In genomic region chr11:97401686-97402435, GRCm38 (mm10) we compare ENCODE assay signal across 15 mouse cellular contexts. TPM values are rescaled to one million over a fixed set of nuclear protein-coding genes. Genes with fewer than 3 reads are reported as not detected.
DNase-seq lines count a peak whose midpoint lies in the region; ATAC-seq and TF ChIP-seq lines count a peak whose summit lies in the region.
"Had no signal": no experiment of that assay in that cellular context is flagged by ENCODE, and none has a peak within 500 bp of the region (broad histone marks: within the 10 kb centered on the region; RNA-seq: fewer than 3 reads in every experiment).

No protein-coding gene starts in this region.

- ATAC-seq in hindbrain, postnatal 0 days = no peak
- ATAC-seq in hindbrain, embryonic 11.5 days (ENCODE audit: low FRiP score) = no peak
- no peak for ATAC-seq in midbrain, postnatal 0 days (ENCODE audit: low FRiP score)

- WGBS in cerebellum, adult 2 months = 68% methylated on average over 3 of the region's 3 CpGs
- WGBS in hindbrain, postnatal 0 days = 78% methylated on average over 3 of the region's 3 CpGs
- 86% methylated on average over 3 of the region's 3 CpGs for WGBS in hindbrain, embryonic 11.5 days
- WGBS in midbrain, postnatal 0 days = 86% methylated on average over 3 of the region's 3 CpGs
- WGBS in limb, embryonic 10.5 days = 80% methylated on average over 3 of the region's 3 CpGs

- no peak overlapping the region for H3K4me2 ChIP-seq in hindbrain, postnatal 0 days (ENCODE audit: low read depth, low read length)
- H3K4me2 ChIP-seq in hindbrain, embryonic 11.5 days (replicated peaks; ENCODE audit: low read depth, low read length) = no peak overlapping the region
- H3K4me2 ChIP-seq in midbrain, postnatal 0 days (ENCODE audit: low read depth, low read length, poor library complexity, severe bottlenecking) = no peak overlapping the region

- peaks cover 36% of the 10 kb centered on the region for H3K4me1 ChIP-seq in cerebellum, adult 2 months (ENCODE audit: control insufficient read depth, insufficient read depth, low read length)
- H3K4me1 ChIP-seq in hindbrain, postnatal 0 days (ENCODE audit: insufficient read depth, low read length) = peaks cover 25% of the 10 kb centered on the region
- peaks cover 12% of the 10 kb centered on the region for H3K4me1 ChIP-seq in hindbrain, embryonic 11.5 days (replicated peaks; ENCODE audit: control insufficient read depth, insufficient read depth, low read length)
- peaks cover 10% of the 10 kb centered on the region for H3K4me1 ChIP-seq in midbrain, postnatal 0 days (ENCODE audit: insufficient read depth, low read length)
- H3K4me1 ChIP-seq in limb, embryonic 10.5 days = peaks cover 54% of the 10 kb centered on the region

- no peaks in the 10 kb centered on the region for H3K36me3 ChIP-seq in hindbrain, postnatal 0 days (ENCODE audit: insufficient read depth, low read length)
- no peaks in the 10 kb centered on the region for H3K36me3 ChIP-seq in hindbrain, embryonic 11.5 days (ENCODE audit: control insufficient read depth, insufficient read depth, low read length)
- peaks cover 3% of the 10 kb centered on the region; the same call in 1 of the 2 replicates for H3K36me3 ChIP-seq in midbrain, postnatal 0 days (ENCODE audit: insufficient read depth, low read length)
- peaks cover 12% of the 10 kb centered on the region; the same call in 1 of the 2 replicates for H3K36me3 ChIP-seq in limb, embryonic 10.5 days
- H3K36me3 ChIP-seq: hindbrain, embryonic 15.5 days had no signal

- DNase-seq in cerebellum, adult 2 months = no peak
- no peak for DNase-seq in cerebellum, postnatal 25 days
- no peak for DNase-seq in hindbrain, postnatal 0 days (ENCODE audit: low spot score)
- no peak for DNase-seq in hindbrain, embryonic 11.5 days (ENCODE audit: low spot score)
- peak; percentile 78 for DNase-seq in brain, adult 2 months (ENCODE audit: low read depth, low spot score)
- DNase-seq in midbrain, postnatal 0 days (ENCODE audit: low spot score) = no peak
- no peak for DNase-seq in limb, embryonic 10.5 days (ENCODE audit: low spot score)
- no peak for DNase-seq in embryo, embryonic 10.5 days (ENCODE audit: low spot score)
- DNase-seq: B cell, adult 2 months; kidney, postnatal 10 days had no signal

- H3K9me3 ChIP-seq in hindbrain, postnatal 0 days (ENCODE audit: low read length) = no peaks in the 10 kb centered on the region
- no peaks in the 10 kb centered on the region for H3K9me3 ChIP-seq in hindbrain, embryonic 11.5 days (ENCODE audit: control insufficient read depth, low read length)
- no peaks in the 10 kb centered on the region for H3K9me3 ChIP-seq in midbrain, postnatal 0 days (ENCODE audit: low read length)
- H3K9me3 ChIP-seq in limb, embryonic 10.5 days (replicated peaks) = no peaks in the 10 kb centered on the region
- H3K9me3 ChIP-seq: G1E; hindbrain, embryonic 15.5 days; limb, embryonic 12.5 days had no signal

- H3K9ac ChIP-seq in hindbrain, postnatal 0 days (replicated peaks; ENCODE audit: low read length) = no peak overlapping the region
- no peak overlapping the region for H3K9ac ChIP-seq in hindbrain, embryonic 11.5 days (ENCODE audit: low read depth, low read length)
- H3K9ac ChIP-seq in midbrain, postnatal 0 days (replicated peaks; ENCODE audit: low read length, poor library complexity, severe bottlenecking) = no peak overlapping the region
- H3K9ac ChIP-seq: limb, embryonic 12.5 days had no signal

- H3K27ac ChIP-seq in cerebellum, adult 2 months (ENCODE audit: insufficient read depth, low read length) = peak overlapping the region; percentile 34
- peak overlapping the region; percentile 76; the same call in 1 of the 2 replicates for H3K27ac ChIP-seq in hindbrain, postnatal 0 days
- no peak overlapping the region for H3K27ac ChIP-seq in hindbrain, embryonic 11.5 days (ENCODE audit: low read depth, low read length)
- H3K27ac ChIP-seq in midbrain, postnatal 0 days (ENCODE audit: low read depth, low read length) = peak overlapping the region; percentile 48
- H3K27ac ChIP-seq in limb, embryonic 10.5 days = no peak overlapping the region
- H3K27ac ChIP-seq: limb, embryonic 12.5 days had no signal

- TF ChIP-seq CTCF in cerebellum, adult 2 months (IDR thresholded peaks at IDR 0.05; ENCODE audit: borderline replicate concordance, insufficient read depth, low read depth, low read length) = no peak
- TF ChIP-seq CTCF in hindbrain, postnatal 0 days (IDR thresholded peaks at IDR 0.05; ENCODE audit: low read depth) = no peak
- no peak; the same call in 1 of the 2 replicates for TF ChIP-seq CTCF in midbrain, postnatal 0 days (IDR thresholded peaks at IDR 0.05)

- H3K27me3 ChIP-seq in cerebellum, adult 2 months (ENCODE audit: control insufficient read depth, insufficient read depth, low read length) = no peaks in the 10 kb centered on the region
- no peaks in the 10 kb centered on the region for H3K27me3 ChIP-seq in hindbrain, postnatal 0 days (ENCODE audit: insufficient read depth, low read length)
- H3K27me3 ChIP-seq in hindbrain, embryonic 11.5 days (ENCODE audit: control insufficient read depth, insufficient read depth, low read length) = peaks cover 14% of the 10 kb centered on the region
- no peaks in the 10 kb centered on the region for H3K27me3 ChIP-seq in midbrain, postnatal 0 days (ENCODE audit: insufficient read depth, low read length)
- H3K27me3 ChIP-seq in limb, embryonic 10.5 days (ENCODE audit: low read depth, poor library complexity, severe bottlenecking) = peaks cover 63% of the 10 kb centered on the region
- H3K27me3 ChIP-seq: hindbrain, embryonic 15.5 days had no signal

- TF ChIP-seq POLR2A in cerebellum, adult 2 months (IDR thresholded peaks at IDR 0.05; ENCODE audit: borderline replicate concordance, insufficient read depth, low read length) = no peak

- no peak overlapping the region for H3K4me3 ChIP-seq in cerebellum, adult 2 months (replicated peaks; ENCODE audit: insufficient read depth, low read depth, low read length)
- no peak overlapping the region for H3K4me3 ChIP-seq in hindbrain, postnatal 0 days (ENCODE audit: low read length)
- no peak overlapping the region for H3K4me3 ChIP-seq in hindbrain, embryonic 11.5 days (ENCODE audit: low read depth, low read length)
- no peak overlapping the region for H3K4me3 ChIP-seq in midbrain, postnatal 0 days (ENCODE audit: low read depth, low read length)
- H3K4me3 ChIP-seq in limb, embryonic 10.5 days = no peak overlapping the region
- H3K4me3 ChIP-seq: erythroblast, embryonic 14.5 days; hindbrain, embryonic 15.5 days; limb, embryonic 12.5 days had no signal

RNA-seq across cellular contexts. Expression of gene Arhgap23, which starts 13.5 kb away (rescaled TPM):
- polyA plus RNA-seq in cerebellum, adult 2 months (2012; rRNA removed) = 68.9 and 77.2 TPM in 2 replicates
- 75.2 and 86.8 TPM in 2 replicates for total RNA-seq in hindbrain, postnatal 0 days (2014; rRNA removed)
- polyA plus RNA-seq in hindbrain, postnatal 0 days (2015; fragmentation: Nextera tagmentation; extraction: Ambion mirVana) = 7.3 and 7.7 TPM in 2 replicates
- polyA plus RNA-seq in hindbrain, embryonic 11.5 days (2014; fragmentation: Nextera tagmentation; extraction: Ambion mirVana) = 3.5 TPM in 2 replicates
- 80.2 and 80.9 TPM in 2 replicates for total RNA-seq in midbrain, postnatal 0 days (2014; rRNA removed)
- 9.2 and 9.6 TPM in 2 replicates for polyA plus RNA-seq in midbrain, postnatal 0 days (2015; fragmentation: Nextera tagmentation; extraction: Ambion mirVana)
- 3.5 and 3.9 TPM in 2 replicates for polyA plus RNA-seq in limb, embryonic 10.5 days (2016; fragmentation: Nextera tagmentation; extraction: Ambion mirVana)

RNA-seq across cellular contexts. Expression of gene Socs7, which starts 39.5 kb away (rescaled TPM):
- 54.3 and 61.2 TPM in 2 replicates for polyA plus RNA-seq in cerebellum, adult 2 months (2012; rRNA removed)
- 49.5 and 59.0 TPM in 2 replicates for total RNA-seq in hindbrain, postnatal 0 days (2014; rRNA removed)
- 5.5 and 5.9 TPM in 2 replicates for polyA plus RNA-seq in hindbrain, postnatal 0 days (2015; fragmentation: Nextera tagmentation; extraction: Ambion mirVana)
- polyA plus RNA-seq in hindbrain, embryonic 11.5 days (2014; fragmentation: Nextera tagmentation; extraction: Ambion mirVana) = 3.6 and 3.8 TPM in 2 replicates
- total RNA-seq in midbrain, postnatal 0 days (2014; rRNA removed) = 54.9 and 60.4 TPM in 2 replicates
- polyA plus RNA-seq in midbrain, postnatal 0 days (2015; fragmentation: Nextera tagmentation; extraction: Ambion mirVana) = 6.9 and 7.4 TPM in 2 replicates
- 3.5 and 4.4 TPM in 2 replicates for polyA plus RNA-seq in limb, embryonic 10.5 days (2016; fragmentation: Nextera tagmentation; extraction: Ambion mirVana)

RNA-seq across cellular contexts. Expression of gene Gpr179, which starts 50.0 kb away (rescaled TPM):
- 0.62 and 0.87 TPM in 2 replicates for polyA plus RNA-seq in cerebellum, adult 2 months (2012; rRNA removed)
- 1.8 and 1.9 TPM in 2 replicates for total RNA-seq in hindbrain, postnatal 0 days (2014; rRNA removed)
- 0.61 and 1.0 TPM in 2 replicates for polyA plus RNA-seq in hindbrain, postnatal 0 days (2015; fragmentation: Nextera tagmentation; extraction: Ambion mirVana)
- 0.46 TPM in 1 of 2 replicates, not detected in the other for polyA plus RNA-seq in hindbrain, embryonic 11.5 days (2014; fragmentation: Nextera tagmentation; extraction: Ambion mirVana)
- total RNA-seq in midbrain, postnatal 0 days (2014; rRNA removed) = 0.57 and 0.71 TPM in 2 replicates
- polyA plus RNA-seq in midbrain, postnatal 0 days (2015; fragmentation: Nextera tagmentation; extraction: Ambion mirVana) = 0.66 and 0.78 TPM in 2 replicates
- polyA plus RNA-seq in limb, embryonic 10.5 days (2016; fragmentation: Nextera tagmentation; extraction: Ambion mirVana) = 0.10 and 0.11 TPM in 2 replicates
- polyA plus RNA-seq: erythroblast, embryonic 14.5 days; liver, embryonic 16.5 days had no signal

Comparison
In these comparisons a context has a peak if more than half of its experiments do, and no peak if none do; other contexts are left out.
1. H3K27ac ChIP-seq: peak in cerebellum, adult 2 months (single experiment), hindbrain, postnatal 0 days (single experiment) and midbrain, postnatal 0 days (single experiment); none in hindbrain, embryonic 11.5 days (single experiment) and limb, embryonic 10.5 days (single experiment).